Mouse (Mus musculus) layer of hippocampus, postnatal 36 days (tissue): ENCODE results near the gene Rsph9. TPM values are rescaled to one million over a fixed set of nuclear protein-coding genes. Genes with fewer than 3 reads are reported as not detected.
A peak's percentile ranks its signal among the peaks of the same experiment; 100 is the strongest.

Source experiments
- DNase-seq, 2 experiments: peaks; one replicate each; pipeline ENCODE4 v3.0.0; 2022
- total RNA-seq, 2 experiments: library from RNA; stranded (reverse); gene quantifications; 2 replicates each; pipeline ENCODE4 v1.2.3; 2021

Rsph9 gene
- total RNA-seq, 2 experiments from 2014 or later, result 25.5 to 25.6 TPM

DNA sequence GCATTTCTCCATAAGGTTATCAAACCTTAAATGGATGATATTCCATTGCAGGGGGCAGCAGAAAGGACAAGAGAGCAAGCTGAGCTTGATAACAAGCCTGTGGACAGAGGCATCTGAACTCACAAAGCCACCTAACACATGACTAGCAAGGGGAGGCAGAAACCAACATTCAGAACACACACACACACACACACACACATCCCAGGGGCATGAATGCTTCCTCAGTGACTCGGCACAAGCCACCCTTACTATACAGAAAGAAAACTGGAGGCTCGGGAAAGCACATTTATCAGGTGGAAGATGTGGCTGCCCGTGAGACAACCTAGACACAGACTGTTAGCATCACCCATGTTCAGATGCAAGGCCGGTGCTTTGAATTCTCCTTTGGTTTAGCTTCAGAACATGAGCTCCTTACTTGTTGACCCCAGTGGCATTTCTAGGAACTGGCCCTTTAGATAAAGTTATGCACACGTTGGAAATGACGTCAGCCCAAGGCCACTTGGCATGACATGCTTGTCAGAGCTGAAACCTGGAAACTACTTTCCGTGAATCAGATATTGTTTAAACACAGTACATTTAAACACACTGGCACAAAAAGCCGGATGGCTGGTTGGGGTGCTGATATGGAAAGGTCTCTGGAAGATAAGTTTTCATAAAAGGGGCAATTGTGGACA, 5.3 kb downstream of the Rsph9 start:
- no peak for DNase-seq

DNA sequence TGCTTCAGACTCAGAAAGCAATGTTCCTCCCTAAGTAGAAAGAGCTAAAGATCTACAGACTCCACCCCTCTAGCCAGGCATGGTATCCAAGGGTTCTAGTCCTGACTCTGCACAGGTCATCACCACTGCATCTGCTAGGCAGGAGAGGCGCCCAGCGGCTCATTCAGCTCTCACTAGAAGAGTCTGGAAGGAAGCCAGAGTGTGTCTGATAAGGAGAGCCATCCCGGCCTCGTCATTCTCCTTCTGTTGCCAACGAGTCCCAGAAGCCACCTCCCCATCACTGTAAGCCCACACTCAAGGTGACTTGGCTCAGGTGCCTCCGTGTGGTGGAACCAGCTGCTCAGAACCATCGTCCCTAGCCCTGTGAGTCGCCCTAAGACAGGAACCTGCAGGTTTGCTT, 11.2 kb downstream of the Rsph9 start:
- DNase-seq, result no peak

DNA sequence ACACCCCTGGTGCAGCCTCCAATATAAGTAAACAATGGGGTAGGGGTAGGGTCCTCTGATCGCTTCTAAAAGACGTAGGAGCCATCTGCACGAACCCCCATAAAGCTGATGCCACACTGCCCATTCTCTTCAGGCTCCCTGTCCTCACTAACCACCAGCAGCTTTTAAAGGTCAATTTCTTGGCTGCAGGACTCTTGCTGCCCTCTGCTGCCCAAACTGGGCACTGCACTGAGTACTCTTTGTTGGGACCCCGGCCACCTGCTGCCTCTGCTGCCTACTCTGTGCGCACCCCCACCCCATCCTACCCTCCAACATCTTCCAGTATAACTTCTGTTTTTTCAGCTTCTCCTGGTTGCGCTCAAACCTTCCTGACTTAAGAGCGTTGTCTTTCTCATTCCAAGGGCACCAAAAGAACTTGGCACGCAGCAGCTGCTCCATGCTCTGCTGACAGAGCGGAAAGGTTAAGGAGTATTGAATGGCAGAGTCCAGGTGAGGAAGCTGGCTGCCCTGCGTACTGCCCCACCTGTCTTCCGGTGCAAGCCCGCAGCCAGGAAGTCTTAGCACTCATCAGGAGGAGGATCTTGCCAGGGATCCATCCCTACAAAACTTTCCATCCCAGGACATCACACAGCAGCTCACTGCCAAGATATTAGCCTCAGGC, 11.8 kb downstream of the Rsph9 start:
- peak; percentile 60 to 61 for DNase-seq

DNA sequence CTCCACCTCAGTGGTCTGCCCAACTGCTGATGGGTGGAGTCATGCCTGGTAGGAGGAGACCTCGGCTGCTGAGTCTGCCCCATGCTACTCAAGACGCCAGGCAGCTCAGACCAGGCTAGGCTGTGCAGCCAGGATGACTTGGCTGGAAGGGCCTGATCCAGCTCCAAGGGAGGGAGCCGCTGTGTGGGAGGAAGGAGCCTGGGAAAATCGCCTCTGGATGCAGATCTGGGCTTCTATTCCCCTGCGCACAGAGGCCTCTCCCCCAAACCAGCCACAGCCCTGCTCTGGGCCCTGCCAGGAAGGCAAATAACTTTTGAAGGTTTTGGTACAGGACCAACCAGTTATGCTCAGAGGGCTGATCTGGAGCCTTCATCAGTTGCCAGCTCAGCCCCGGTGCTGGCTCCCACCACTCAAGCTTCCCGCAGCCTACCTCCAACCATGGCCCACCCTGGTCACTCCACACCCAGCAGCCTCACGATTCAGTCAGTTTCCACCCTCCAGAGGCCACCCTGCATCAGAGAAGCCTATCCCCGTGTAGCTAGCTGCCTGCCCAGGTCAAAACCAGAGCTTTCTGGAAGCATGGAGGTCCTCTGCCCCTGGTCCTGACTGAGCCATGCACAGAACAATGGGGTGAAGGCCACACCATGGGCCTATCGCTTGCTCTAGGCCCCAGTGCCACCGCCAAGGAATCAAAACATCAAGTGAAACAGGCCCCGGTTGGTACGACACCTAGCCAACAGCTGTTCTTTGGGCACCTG, 14.1 kb downstream of the Rsph9 start:
- peak in 1 of 2 experiments; percentile 28 for DNase-seq

DNA sequence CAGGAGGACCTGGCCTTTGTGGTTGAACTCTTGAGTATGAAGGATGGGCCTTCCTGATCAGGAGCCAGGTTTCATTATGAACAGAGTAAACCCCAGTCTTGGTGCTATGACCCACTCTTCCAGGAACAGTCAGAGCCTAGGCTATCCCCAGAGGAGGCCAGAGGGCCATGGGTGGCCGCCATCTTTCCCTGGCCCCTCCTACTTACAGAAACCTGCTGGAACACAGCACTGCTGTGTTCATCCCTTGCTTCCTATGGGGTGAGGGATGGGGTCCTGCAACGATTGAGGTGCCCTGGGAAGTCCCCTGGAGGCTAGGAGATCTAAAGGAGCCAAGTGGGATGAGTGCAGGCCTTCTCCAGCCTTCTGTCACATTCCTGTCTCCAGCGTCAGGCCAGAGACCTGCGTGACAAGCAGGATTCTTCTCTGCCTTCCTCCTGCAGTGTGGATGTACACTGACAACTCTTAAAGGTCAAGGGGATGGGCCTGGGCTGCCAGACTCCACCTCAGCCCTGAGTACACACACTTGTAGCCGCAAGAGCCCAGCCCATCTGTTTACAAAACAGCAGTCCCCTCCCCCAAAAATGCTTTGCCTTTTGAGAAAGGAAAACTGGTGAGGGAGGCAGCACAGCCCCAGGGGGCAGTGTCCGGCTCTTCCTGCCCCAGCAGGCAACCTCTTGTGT, 16.1 kb downstream of the Rsph9 start:
- DNase-seq, result no peak

DNA sequence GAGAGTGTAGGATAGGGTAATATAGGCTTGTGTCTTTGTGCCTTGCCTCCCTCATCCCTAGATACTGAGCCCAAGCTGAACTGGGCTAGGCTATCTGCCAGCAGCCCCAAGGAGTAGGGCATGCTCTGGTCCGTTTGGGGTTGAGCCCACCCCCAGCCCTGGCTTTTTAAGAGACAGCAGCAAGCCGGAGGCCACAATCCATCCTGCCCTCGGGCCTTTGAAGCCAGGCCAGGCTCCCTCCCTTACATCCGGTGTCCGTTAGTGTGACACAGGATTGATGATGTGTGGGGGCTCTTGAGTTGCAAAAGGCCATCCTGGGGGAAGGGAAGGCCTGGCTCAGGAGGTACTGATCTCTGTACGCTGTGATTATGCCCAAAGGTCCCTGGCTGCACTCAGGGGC, 17.4 kb downstream of the Rsph9 start:
- DNase-seq, result no peak

DNA sequence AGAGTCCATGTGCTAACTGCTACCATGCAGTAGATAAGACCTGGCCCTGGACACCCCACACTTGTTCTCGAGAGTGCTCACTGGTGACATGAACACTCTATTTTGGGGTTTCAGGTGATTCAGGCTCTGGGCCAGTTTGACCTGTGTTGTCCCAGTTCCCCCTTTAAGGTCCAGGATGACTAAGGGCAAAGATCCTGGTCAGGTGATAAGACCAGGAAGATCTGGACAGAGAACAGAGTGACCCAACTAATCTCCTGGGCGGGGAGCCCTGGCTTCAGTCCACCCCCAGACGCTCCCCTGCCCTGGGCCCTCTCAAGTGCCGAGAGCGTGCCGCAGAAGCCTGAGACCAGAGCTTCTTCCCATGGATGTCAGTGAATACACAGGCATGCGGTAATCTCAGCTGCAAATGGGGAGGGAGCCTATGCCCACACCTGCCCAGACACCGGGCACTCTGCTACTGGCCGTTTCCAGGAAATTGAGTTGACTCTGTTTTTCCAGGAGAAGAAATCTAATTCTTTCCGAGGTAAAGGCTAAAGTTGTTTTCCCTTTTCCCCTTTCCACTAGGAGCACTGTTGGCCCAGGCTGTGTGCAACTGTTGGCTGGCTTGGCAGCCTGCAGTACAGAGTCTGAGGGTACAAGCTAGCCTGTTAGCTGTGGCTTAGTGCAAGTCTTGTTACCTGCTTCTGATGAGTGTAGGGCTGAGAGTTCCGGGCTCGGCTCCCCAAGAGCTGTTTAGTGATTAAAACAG, 19.9 kb downstream of the Rsph9 start:
- no peak for DNase-seq

DNA sequence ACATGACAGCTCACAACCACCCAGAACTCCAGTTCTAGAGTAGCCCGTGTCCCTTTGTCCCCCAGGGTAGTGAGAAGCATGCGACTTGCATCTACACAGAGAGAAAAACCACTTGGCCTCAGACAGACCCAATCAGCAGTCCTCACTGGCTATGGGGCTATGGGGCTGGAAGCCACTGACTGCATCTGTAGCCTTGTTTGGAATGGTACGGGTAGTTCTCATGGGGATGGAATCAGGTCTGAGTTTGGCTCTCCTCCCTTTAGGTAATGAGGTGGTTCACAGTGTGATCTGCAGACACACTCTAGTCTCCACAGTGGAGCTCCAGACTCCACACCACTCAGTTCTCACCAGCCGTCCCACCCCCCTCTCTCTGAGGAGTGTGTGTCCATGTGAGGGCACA, 20.7 kb downstream of the Rsph9 start:
- DNase-seq, result no peak

DNA sequence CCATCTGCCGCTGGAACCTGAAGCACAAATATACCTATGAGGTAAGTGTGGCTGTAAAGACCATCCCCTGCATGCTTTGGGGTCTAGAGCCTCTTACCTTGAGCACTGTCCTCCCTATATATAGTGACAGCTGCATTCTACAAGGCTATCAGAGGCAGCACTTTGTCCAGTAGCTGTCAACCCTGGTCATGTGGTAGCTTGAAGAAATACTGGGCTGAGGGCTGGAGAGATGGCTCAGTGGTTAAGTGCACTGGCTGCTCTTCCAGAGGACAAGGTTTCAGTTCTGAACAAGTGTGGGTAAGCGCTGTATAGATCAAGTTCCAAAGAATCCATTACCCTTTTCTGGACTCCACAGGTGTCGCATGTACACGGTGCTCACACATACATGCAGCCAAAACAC, 21.2 kb downstream of the Rsph9 start:
- no peak for DNase-seq

DNA sequence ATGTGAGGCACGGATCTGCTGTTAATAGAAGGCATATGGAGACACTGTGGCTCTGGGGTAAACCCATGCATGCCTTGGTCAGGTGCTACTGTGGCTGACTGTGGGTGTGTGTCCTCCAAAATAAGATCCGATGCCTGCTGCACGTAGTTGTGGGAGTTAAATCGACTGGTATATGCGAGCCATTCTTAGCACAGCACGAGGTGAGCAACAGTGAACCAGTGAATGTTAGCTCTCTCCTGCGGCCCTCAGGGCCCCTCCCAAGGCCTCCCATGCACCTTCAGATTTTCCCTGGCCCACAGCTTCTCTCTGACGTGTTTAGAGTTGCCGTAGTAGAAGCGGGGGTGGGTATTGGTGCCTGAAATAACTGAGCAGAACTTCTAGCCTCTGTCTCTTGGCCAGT, 24.4 kb downstream of the Rsph9 start:
- DNase-seq, result no peak

DNA sequence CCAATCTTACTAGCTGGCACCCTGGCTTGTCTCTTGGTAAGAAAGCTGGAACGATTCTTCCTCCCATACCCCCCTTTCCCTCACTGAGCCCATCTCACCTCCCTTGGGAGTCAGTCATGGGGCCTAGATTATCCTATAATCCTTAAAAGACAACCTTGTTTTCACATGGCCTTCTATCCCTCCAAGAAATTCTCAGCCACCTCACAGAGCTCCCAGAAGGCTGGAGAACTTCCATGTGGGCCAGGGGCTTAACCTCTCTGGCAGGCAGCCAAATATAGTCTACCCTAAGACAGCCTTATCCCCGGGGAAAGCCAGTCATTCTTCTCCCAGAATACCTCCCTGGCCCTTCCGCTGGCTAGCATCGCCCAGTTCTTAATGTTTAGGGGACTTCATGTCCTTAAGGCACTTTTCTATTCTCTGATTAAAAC, 25.6 kb downstream of the Rsph9 start:
- DNase-seq, result no peak

DNA sequence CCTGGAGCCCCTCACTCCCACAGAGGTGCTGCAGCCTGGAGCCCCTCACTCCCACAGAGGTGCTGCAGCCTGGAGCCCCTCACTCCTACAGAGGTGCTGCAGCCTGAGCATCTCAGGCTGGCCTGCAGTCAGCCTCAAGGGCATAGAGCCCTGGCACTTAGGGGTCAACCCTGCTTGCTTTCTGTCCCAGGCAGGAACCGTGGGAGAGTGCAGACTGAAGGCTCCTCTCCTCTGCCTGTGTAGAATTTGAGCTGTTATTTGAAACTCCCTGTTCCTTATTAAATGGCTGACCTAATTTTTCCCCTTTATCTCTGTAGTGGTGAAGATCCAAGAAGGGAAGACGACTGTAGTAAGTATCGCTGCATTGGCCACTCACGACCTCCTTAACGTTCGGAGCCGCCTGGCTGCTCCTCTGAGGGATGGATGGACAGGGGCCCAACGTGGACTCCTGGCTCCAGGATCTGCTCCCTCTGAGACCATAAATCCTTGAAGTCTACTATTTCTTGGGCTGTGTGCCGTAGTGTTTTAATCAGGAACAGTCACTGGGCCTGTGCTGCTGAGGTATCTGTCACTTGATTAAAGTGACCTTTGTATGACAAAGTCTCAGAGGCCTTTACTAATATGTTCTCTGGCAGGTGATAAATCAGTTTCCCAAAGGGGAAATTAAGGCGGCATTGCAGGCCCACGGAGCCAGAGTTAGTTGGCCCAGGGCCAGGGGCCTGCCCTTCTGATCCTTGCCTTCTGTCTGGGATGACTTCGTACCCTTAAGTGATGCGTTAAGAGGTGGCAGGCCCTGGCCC, 26.2 kb downstream of the Rsph9 start:
- DNase-seq, result no peak

DNA sequence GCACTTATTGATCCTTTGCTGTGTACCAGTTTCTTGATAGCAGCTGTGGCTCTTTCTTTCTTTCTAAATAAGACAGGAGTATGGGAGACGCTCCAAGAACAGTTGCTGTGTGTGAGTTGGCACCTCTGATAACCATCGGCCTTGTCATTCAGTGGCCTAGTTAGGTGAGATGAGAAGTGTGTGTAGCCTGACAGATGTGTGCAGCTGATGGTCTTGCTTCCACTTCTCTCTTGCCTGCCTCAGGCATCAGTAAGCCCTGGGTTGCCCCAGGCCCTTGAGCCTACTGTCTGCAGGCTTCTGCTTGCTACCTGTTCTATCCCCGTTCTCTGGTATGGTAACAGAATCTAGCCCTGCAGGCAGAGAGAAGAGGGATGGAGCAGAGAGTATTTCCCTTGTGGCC, 27.1 kb downstream of the Rsph9 start:
- DNase-seq, result no peak

DNA sequence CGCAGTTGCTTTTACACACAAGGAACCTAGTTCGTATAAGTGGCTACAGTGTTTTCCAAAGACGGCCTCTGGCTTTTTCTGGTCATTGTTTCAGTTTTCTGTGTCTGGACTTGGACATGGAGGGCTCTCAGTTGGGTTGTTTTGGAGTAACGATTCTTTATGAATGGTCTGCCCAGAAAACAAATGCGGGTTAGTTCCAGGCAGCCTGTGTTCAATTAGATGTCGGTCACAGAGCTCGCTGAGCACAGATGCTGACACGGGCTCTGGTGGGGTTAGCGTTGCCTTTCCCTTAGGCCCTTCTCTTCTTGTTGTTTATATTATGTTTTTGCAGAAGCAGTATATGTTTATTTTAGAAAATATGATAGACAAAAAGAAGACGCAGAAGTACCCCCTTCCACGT, 27.9 kb downstream of the Rsph9 start:
- no peak for DNase-seq

DNA sequence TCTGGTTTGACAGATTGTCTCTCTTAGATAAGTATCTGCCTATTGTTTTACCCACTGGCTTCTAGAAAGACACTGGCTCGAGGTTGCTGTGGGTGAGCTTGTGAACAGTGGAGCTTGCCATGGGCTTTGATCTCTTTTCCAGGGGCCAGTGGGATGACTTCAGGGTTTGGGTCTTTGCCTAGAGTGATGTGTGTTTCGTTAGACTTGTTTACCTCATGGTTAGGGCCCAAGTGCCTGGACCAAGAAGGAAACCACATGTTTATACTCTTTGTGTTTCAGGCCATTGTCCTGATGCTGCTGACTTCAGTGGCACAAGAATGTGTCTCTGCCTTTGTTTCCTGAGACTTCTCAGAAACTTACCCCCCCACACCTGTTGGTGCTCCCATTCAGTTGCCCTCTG, 28.5 kb downstream of the Rsph9 start:
- no peak for DNase-seq

DNA sequence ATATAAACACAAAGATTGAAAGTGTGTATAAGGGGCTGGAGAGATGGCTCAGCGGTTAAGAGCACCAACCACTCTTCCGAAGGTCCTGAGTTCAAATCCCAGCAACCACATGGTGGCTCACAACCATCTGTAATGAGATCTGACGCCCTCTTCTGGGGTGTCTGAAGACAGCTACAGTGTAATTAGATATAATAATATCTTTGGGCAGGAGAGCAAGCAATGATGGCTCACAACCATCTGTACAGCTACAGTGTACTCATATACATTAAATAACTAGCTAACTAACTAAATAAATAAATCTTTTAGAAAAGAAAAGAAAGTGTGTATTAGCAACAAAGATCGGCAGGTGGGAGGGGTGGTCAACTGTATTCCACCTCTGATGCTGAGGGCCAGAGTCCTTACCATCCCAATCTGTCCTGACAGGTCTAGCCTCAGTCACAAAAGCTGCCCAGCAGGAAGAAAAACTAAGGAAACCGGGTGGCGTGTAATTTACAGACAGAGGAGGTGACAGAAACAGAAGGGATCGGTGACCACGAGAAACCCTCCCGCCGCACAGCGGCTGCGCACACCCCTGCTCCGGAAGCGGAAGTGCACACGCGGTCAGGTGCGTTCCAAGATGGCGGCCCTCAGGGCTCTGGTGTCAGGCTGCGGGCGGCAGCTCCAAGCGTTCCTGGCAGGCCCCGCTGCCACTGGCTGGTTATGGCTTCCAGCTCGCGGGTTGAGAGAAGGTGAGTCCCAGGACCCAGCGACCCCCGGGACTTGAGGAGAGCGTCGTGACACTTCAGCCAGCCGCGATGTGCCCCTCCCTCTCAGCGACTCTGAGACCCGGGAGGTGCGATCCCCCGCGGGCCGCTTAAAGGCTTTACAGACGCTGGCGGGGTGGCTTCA, 33.4 kb downstream of the Rsph9 start, which contains the start of gene Mrps18a:
Mrps18a (plus strand) TSS at position 585 of the 888 bp plus-strand sequence.
- DNase-seq, result peak; percentile 82 to 85

DNA sequence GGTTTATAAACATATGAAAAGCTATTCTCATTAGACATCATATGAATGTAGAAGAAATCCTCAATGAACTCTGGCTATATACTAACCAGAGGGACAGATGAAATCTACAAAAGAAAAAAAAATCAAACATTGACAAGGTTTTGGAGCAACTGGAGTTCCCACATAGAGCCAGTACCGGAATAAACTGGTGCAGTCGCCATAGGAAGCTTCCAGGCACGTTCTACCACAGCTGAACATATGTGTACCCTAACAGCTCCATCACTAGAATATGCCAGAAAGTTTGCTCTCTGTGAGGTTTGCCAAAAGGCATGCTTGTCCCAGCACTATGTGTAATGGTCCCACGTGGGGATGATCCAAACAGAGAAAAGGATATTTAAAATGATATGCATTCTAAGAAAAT, 35.7 kb downstream of the Rsph9 start:
- DNase-seq, result no peak

DNA sequence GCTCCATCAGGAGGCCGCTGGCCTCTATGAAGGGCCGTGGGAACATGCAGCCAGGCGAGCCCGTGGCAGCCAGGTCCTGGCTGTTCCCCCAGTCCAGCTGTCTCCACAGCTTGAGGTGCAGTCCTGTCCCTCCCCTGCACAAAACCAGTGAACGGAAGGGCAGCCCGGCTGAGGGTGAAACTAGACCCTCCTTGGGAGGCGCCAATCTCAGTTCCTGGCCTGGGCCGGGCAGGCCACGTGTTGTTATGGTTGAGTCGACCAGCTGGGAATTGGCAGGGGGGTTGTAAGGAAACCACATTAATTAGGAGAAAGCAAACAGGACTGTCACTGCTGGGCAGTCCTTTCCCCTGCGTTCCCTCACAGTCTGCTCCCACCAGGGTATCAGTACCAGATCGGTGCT, 39.5 kb downstream of the Rsph9 start:
- DNase-seq, result peak in 1 of 2 experiments; percentile 25

DNA sequence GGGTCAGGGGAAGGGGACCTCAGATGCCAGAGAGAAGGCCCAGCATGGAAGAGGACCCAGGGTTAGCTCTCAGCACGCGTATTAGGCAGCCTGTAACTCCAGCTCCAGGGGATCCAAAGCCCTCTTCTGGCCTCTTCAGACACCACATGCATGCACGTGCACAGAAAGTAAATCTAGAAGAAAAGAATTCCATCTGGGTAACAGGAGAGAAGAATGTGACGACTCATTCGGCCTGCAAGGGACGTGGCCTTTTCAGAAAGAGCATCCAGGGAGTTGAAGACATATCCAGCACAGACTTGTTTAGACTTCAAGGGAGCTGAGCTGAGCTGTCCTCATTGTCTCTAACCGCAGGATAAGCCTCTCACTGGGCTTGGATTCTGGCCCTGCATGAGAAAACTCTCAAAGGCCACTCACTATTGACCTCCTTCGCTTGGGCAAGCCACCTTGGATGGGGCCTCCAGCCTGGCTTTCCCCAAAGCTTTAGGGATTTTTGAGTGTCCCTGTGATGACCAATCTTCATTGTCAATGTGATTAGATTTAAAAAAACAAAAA, 41.3 kb downstream of the Rsph9 start:
- no peak for DNase-seq

DNA sequence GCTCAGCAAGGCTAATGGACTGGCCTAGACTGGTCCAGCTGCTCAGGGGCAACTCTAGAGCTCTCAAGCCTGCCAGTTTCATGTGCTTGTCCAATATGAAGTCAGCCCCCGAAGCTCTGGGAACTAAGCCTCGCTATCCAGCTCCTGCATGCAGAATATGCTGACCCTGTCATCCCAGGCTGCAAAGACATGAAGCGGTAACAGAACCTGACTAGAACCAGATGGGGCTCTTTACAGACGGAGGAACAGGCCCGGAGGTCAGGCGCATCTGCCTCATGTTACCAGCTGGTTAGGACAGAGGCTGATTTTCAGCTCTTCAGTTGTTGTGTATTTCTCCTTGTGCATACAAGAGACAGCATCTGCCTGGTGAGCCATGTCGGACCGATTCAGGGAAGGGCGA, 42.1 kb downstream of the Rsph9 start:
- no peak for DNase-seq
